Mouse (Mus musculus): Measurements from ENCODE around the gene Olfr750. TPM values are rescaled to one million over a fixed set of nuclear protein-coding genes. Genes with fewer than 3 reads are reported as not detected.

The Olfr750 gene
- polyA plus RNA-seq (2012; rRNA removed), result not detected in 2 replicates

GRCm38 (mm10) chr14:51074335-51074734 lies at the start of gene Olfr750:
Gene Olfr750 (minus strand): TSS chr14:51074435.
- WGBS, result 92% methylated on average over 3 of the region's 3 CpGs
- no peak within 1 kb of the TSS for H3K4me3 ChIP-seq (ENCODE audit: insufficient read depth, low read depth, low read length)
- no peaks in the 10 kb centered on the region for H3K4me1 ChIP-seq (ENCODE audit: control insufficient read depth, insufficient read depth, low read length)
- H3K36me3 ChIP-seq (ENCODE audit: control insufficient read depth, insufficient read depth, low read length), result no peaks in the 10 kb centered on the region
- H3K27me3 ChIP-seq (replicated peaks; ENCODE audit: control insufficient read depth, insufficient read depth, low read length), result no peaks in the 10 kb centered on the region
- no peak for DNase-seq
- H3K27ac ChIP-seq (ENCODE audit: insufficient read depth, low read depth, low read length), result no peak within 1 kb of the TSS
- TF ChIP-seq POLR2A (IDR thresholded peaks at IDR 0.05; ENCODE audit: low read depth, low read length), result no peak
- TF ChIP-seq CTCF (conservative IDR thresholded peaks at IDR 0.05; ENCODE audit: insufficient read depth, insufficient read length, low read depth, low read length), result no peak

- DNase-seq, result peak; percentile 39
- H3K27ac ChIP-seq (ENCODE audit: insufficient read depth, low read depth, low read length), result peak within 1 kb of the TSS; percentile 35; the same call in 1 of the 2 replicates
- 22% methylated on average over 12 of the region's 12 CpGs for WGBS
These were observed 39.8 kb upstream of the Olfr750 start, which contains the start of gene Eddm3b for GRCm38 (mm10) chr14:51113916-51114560. Gene Eddm3b (plus strand): TSS chr14:51114426.

GRCm38 (mm10) chr14:51113476-51113875 lies 39.2 kb upstream of the Olfr750 start:
- H3K27ac ChIP-seq (ENCODE audit: insufficient read depth, low read depth, low read length), result no peak overlapping the region
- WGBS, result 45% methylated on average over 9 of the region's 9 CpGs
- H3K27me3 ChIP-seq (replicated peaks; ENCODE audit: control insufficient read depth, insufficient read depth, low read length), result no peaks in the 10 kb centered on the region
- TF ChIP-seq POLR2A (IDR thresholded peaks at IDR 0.05; ENCODE audit: low read depth, low read length) (no peak), CTCF (conservative IDR thresholded peaks at IDR 0.05; ENCODE audit: insufficient read depth, insufficient read length, low read depth, low read length) (no peak)
- H3K4me1 ChIP-seq (ENCODE audit: control insufficient read depth, insufficient read depth, low read length), result peaks cover 3% of the 10 kb centered on the region; the same call in 1 of the 2 replicates
- no peak overlapping the region for H3K4me3 ChIP-seq (ENCODE audit: insufficient read depth, low read depth, low read length)
- H3K36me3 ChIP-seq (ENCODE audit: control insufficient read depth, insufficient read depth, low read length), result no peaks in the 10 kb centered on the region
- no peak for DNase-seq

More at GRCm38 (mm10) chr14:51113916-51114560, 39.8 kb upstream of the Olfr750 start, which contains the start of gene Eddm3b:
- Histone ChIP-seq H3K4me3 (ENCODE audit: insufficient read depth, low read depth, low read length) (no peak within 1 kb of the TSS), H3K36me3 (ENCODE audit: control insufficient read depth, insufficient read depth, low read length) (no peaks in the 10 kb centered on the region), H3K27me3 (replicated peaks; ENCODE audit: control insufficient read depth, insufficient read depth, low read length) (no peaks in the 10 kb centered on the region), H3K4me1 (ENCODE audit: control insufficient read depth, insufficient read depth, low read length) (peaks cover 3% of the 10 kb centered on the region; the same call in 1 of the 2 replicates)
- TF ChIP-seq POLR2A (IDR thresholded peaks at IDR 0.05; ENCODE audit: low read depth, low read length), result no peak

GRCm38 (mm10) chr14:51111966-51112365 lies 37.7 kb upstream of the Olfr750 start:
- WGBS, result 63% methylated on average over 3 of the region's 3 CpGs
- no peak for DNase-seq
- TF ChIP-seq POLR2A (IDR thresholded peaks at IDR 0.05; ENCODE audit: low read depth, low read length), result no peak
- TF ChIP-seq CTCF (conservative IDR thresholded peaks at IDR 0.05; ENCODE audit: insufficient read depth, insufficient read length, low read depth, low read length), result no peak
- H3K4me1 ChIP-seq (ENCODE audit: control insufficient read depth, insufficient read depth, low read length), result peaks cover 3% of the 10 kb centered on the region; the same call in 1 of the 2 replicates
- no peak overlapping the region for H3K4me3 ChIP-seq (ENCODE audit: insufficient read depth, low read depth, low read length)
- H3K27ac ChIP-seq (ENCODE audit: insufficient read depth, low read depth, low read length), result no peak overlapping the region
- no peaks in the 10 kb centered on the region for H3K27me3 ChIP-seq (replicated peaks; ENCODE audit: control insufficient read depth, insufficient read depth, low read length)
- H3K36me3 ChIP-seq (ENCODE audit: control insufficient read depth, insufficient read depth, low read length), result no peaks in the 10 kb centered on the region

- H3K27ac ChIP-seq (ENCODE audit: insufficient read depth, low read depth, low read length), result no peak overlapping the region
- DNase-seq, result peak; percentile 39
- no peak overlapping the region for H3K4me3 ChIP-seq (ENCODE audit: insufficient read depth, low read depth, low read length)
- TF ChIP-seq POLR2A (IDR thresholded peaks at IDR 0.05; ENCODE audit: low read depth, low read length), result no peak
- no peak for TF ChIP-seq CTCF (conservative IDR thresholded peaks at IDR 0.05; ENCODE audit: insufficient read depth, insufficient read length, low read depth, low read length)
- H3K4me1 ChIP-seq (ENCODE audit: control insufficient read depth, insufficient read depth, low read length), result no peaks in the 10 kb centered on the region
- H3K27me3 ChIP-seq (replicated peaks; ENCODE audit: control insufficient read depth, insufficient read depth, low read length), result no peaks in the 10 kb centered on the region
- H3K36me3 ChIP-seq (ENCODE audit: control insufficient read depth, insufficient read depth, low read length), result no peaks in the 10 kb centered on the region
These were observed 32.3 kb upstream of the Olfr750 start for GRCm38 (mm10) chr14:51106449-51106967.

GRCm38 (mm10) chr14:51104366-51104765 lies 30.1 kb upstream of the Olfr750 start:
- Histone ChIP-seq H3K27me3 (replicated peaks; ENCODE audit: control insufficient read depth, insufficient read depth, low read length) (no peaks in the 10 kb centered on the region), H3K27ac (ENCODE audit: insufficient read depth, low read depth, low read length) (no peak overlapping the region), H3K4me1 (ENCODE audit: control insufficient read depth, insufficient read depth, low read length) (no peaks in the 10 kb centered on the region), H3K4me3 (ENCODE audit: insufficient read depth, low read depth, low read length) (no peak overlapping the region), H3K36me3 (ENCODE audit: control insufficient read depth, insufficient read depth, low read length) (no peaks in the 10 kb centered on the region)
- DNase-seq, result no peak
- 99% methylated on average over 2 of the region's 2 CpGs for WGBS
- no peak for TF ChIP-seq POLR2A (IDR thresholded peaks at IDR 0.05; ENCODE audit: low read depth, low read length)
- TF ChIP-seq CTCF (conservative IDR thresholded peaks at IDR 0.05; ENCODE audit: insufficient read depth, insufficient read length, low read depth, low read length), result no peak

GRCm38 (mm10) chr14:51103217-51103616 lies 29.0 kb upstream of the Olfr750 start:
- no peak overlapping the region for H3K27ac ChIP-seq (ENCODE audit: insufficient read depth, low read depth, low read length)
- no peaks in the 10 kb centered on the region for H3K36me3 ChIP-seq (ENCODE audit: control insufficient read depth, insufficient read depth, low read length)
- H3K4me1 ChIP-seq (ENCODE audit: control insufficient read depth, insufficient read depth, low read length), result no peaks in the 10 kb centered on the region
- no peak overlapping the region for H3K4me3 ChIP-seq (ENCODE audit: insufficient read depth, low read depth, low read length)
- no peak for TF ChIP-seq POLR2A (IDR thresholded peaks at IDR 0.05; ENCODE audit: low read depth, low read length)
- peak; percentile 83 for TF ChIP-seq CTCF (conservative IDR thresholded peaks at IDR 0.05; ENCODE audit: insufficient read depth, insufficient read length, low read depth, low read length)
- DNase-seq, result peak; percentile 69
- no peaks in the 10 kb centered on the region for H3K27me3 ChIP-seq (replicated peaks; ENCODE audit: control insufficient read depth, insufficient read depth, low read length)
- 77% methylated on average over 3 of the region's 3 CpGs for WGBS
